Mouse (Mus musculus): ENCODE results near the gene Gm20906.
"Not testable (repeated sequence)": the region's sequence is repeated elsewhere in the genome, so short reads cannot be mapped to it uniquely, and the experiment has no call there.

Gene Gm20906

GRCm38 (mm10) chrY:87550666-87551065, at the start of gene Gm20906:
Gm20906 (plus strand) TSS chrY:87550966.
- in situ Hi-C loops (cut with MboI, MseI) = not testable (repeated sequence)
